Mouse (Mus musculus): ENCODE data around the gene Dop1a.

The Dop1a gene

DNA sequence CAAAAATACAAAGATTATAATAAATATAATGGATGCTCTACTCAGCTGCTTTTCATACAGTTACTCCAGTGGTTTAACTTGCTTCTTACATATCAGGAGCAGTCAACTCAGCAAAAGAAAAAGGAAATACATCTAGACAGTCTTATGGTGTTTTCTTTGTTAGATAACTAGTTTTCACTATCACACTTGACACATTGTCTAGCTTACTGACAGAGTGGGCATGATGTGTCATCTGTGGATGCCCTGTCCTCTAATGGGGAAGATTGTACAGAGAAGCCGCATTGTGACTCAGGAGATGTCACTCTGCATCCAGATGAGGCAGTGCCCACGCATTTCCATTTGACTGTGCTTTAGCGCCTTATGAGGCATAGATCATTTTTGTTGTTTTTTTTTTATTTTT, 32.1 kb downstream of the Dop1a start:
- DNase-seq (ENCODE audit: low read depth, low spot score): no peak

DNA sequence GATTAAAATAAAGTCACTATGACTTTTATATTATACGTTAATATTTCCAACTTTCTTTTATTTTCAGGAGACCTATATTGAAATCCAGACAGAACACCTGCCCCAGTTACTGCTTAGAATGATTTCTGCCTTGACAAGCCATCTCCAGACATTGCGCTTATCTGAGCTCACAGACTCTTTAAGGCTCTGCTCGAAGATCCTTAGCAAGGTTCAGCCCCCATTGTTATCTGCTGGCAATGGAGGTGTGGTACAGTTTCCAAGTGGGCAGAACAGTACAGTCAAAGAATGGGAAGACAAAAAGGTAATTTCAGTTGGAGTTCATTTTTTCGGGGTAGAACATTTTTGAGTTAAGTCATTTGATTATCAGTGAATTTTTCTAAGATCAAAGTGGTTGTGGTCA, 40.5 kb downstream of the Dop1a start:
- no peak for DNase-seq (ENCODE audit: low read depth, low spot score)

DNA sequence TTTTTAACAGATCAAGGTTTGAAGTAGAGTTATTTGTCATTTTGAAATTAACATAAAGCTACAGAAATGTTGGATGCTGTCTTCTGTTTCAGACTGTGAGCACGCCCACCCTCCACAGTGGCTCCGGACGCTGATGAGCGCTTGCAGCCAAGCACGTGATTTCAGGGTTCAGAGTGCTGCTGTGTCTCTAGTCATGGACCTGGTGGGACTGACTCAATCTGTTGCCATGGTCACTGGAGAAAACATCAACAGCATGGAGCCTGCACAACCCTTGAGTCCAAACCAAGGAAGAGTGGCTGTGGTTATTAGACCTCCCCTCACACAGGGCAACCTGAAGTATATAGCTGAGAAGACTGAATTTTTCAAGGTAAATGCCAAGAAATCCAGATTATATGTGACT, 46.8 kb downstream of the Dop1a start:
- DNase-seq (ENCODE audit: low read depth, low spot score): no peak

DNA sequence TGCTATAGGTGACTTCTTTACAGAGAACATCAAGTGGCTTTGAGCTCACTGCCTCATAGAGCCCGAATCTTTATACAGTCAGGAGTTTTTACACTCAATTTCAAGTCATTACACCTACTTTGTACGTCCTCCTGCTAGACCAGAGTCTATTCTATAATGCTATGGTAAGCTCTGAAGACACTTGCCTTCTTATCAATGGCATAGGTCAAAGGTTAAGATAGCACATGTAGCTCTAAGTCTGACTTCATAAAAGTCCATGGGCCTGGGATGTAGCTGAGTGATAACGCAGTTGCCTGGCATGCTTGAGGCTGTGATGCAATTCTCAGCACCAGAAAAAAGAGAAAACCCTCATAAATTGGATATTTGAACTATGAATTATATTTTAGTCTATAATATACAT, 47.4 kb downstream of the Dop1a start:
- no peak for DNase-seq (ENCODE audit: low read depth, low spot score)

DNA sequence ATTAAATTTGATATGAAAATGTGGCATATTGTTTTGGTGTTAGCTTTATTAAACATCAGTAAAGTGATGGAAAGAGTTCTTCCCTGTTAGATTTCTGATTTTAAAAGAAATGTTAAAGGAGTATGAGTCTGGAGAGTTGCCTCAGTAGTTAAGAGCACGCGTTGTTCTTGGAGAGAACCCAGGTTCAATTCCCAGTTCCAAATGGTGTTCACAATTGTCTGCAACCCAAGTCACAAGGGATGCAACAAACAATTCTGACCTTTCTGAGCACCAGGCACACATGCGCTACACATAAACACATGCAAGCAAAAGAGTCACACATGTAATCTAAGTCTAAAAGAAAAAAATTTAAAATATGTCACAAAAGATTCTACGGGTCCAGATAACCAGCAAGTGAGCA, 47.8 kb downstream of the Dop1a start:
- DNase-seq (ENCODE audit: low read depth, low spot score): no peak

DNA sequence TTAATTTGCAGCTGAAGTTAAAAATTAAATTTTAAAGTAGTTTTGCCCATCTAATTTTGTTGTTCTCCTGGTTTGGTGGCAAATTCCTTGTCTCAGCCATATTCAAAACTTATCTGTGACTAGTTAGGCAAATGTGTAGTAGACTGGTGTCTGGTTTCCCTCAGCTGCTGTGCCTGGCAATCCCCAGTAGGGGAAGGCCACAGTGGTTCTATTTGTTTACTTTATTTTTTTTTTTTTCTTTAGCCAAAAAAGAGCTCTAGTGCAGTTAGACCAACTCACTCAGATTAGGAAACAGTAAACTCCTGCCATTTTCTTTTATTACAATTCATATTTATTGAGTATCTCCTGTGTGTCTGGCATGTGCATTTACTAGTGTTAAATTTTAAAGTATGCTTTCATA, 55.4 kb downstream of the Dop1a start:
- no peak for DNase-seq (ENCODE audit: low read depth, low spot score)

DNA sequence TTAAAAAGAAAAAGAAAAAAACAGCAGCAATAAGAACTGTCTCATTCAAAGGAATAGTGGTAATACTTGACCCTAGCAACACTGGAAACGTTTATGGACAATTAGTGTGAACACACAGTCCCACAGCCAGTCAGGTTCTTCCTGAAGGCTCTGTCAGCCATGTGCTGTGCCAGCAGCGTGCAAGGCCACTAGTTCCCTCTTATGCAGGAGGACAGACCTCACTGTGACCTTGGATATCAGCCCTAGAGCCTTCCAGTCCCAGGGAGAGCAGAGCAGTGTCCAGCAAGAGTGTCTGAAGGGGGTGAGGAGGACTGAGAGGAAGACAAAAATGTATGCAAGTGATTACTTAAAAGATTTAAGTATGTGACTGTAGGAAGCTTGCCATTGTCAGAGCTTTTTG, 58.6 kb downstream of the Dop1a start:
- no peak for DNase-seq (ENCODE audit: low read depth, low spot score)

DNA sequence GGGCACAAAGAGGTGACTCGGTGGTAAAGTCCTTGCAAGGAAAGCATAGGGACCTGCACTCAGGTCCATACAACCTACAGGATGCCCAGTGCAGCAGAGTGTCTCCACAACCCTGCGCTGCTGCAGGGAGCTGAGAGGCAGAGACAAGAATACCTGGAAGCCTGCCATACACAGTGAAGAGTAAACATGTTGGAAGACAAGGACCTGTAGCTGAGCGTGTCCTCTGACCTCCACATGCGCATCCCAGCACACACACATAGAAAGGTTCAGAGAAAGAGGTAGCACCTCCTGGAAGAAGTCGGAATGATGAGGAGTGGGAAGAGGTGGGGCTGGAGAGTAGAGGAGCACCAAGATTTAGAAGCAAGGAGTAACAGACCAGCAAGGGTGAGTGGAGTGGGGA, 67.1 kb downstream of the Dop1a start:
- DNase-seq (ENCODE audit: low read depth, low spot score): no peak

DNA sequence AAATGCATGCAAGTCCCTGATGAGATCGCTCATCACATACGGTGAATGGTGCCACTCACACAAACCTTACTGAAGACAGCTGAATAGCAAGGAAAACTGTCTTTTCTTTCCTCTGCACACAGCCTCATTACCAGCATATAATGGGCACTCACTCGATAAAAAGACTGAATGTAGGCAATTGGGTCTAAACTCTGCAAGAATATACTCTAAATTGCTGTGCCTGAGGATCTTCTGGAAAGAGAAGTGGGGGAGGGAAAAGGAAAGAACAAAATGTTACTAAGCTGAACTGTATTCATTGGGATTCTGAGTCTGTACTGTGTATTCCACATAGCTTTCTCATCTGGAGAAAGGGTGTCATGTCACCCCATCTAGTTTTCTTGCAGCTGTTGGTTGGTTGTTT, 76.5 kb downstream of the Dop1a start:
- DNase-seq (ENCODE audit: low read depth, low spot score): no peak

DNA sequence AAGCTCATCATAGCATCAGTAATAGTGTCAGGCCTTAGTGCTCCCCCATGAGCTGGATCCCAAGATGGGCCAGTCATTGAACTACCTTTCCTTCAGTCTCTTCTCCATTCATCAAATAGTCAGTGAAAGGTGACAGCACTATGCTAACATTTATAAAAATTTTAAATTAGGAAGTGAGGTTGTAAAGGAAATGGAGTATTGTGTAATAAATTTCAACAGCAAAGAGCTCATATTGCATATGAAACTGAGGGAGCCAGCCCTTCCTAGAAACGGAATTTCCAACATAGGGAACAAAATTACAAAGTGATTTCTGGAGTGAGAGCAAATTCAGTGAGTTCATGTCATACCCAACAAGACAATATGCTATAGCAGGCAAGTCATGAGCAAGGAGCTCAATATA, 77.6 kb downstream of the Dop1a start:
- no peak for DNase-seq (ENCODE audit: low read depth, low spot score)

DNA sequence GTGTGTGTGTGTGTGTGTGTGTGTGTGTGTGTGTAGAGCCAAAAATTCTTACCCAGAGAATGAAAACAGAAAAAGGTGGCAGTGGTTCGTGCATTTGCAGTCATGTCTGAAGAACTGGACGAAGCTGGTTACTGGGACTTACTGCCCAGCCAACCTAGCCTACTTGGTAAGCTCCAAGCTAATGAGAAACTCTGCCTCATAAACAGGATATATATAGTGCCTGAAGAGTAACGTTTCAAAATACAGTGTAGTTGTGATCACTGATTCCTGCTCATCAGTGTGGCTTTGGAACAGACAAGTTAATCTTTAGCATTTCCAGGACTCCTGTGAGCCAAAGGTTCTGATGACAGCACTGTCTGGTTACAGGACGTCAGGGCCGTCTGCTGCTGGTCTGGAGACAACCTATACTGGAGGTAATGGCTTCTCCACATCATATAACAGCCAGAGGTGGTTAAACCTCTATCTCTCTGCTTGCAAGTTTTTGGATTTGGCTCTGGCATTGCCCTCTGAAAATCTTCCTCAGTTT, 82.7 kb downstream of the Dop1a start:
- DNase-seq (ENCODE audit: low read depth, low spot score): no peak

DNA sequence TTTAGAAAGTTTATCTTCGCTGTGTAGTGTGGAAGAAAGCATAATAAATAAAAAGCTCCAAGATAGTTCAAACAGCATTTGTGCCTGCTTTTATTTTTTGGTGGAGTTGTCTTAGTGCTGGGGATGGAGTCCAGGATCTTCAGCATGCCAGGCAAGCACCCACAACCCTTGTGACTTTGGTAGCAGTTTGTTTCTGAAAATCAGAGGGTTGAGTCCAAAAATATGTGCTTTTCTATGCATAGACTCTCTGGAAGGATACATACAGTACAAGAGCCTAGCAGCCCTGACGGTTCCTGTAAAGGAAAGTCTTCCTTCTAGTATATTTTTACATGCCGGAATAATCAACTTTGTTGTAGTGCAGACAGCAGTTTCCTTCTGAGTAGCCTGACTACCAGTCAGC, 83.8 kb downstream of the Dop1a start:
- DNase-seq (ENCODE audit: low read depth, low spot score): no peak

DNA sequence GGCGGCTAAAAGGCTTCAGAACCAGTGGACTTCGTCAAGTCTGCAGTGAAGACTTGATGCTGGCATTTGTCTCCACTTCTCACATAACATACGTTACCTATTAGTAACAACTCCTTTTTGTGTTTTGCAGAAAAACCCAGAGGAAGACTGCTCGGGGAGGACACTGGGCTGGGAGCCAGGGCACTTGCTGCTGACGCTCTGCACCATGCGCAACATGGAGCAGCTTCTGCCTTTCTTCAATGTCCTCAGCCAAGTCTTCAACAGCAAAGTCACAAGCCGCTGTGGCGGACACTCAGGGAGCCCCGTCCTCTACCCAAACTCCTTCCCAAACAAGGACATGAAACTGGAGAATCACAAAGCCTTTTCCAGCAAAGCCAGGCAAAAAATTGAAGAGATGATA, 86.9 kb downstream of the Dop1a start:
- DNase-seq (ENCODE audit: low read depth, low spot score): no peak

DNA sequence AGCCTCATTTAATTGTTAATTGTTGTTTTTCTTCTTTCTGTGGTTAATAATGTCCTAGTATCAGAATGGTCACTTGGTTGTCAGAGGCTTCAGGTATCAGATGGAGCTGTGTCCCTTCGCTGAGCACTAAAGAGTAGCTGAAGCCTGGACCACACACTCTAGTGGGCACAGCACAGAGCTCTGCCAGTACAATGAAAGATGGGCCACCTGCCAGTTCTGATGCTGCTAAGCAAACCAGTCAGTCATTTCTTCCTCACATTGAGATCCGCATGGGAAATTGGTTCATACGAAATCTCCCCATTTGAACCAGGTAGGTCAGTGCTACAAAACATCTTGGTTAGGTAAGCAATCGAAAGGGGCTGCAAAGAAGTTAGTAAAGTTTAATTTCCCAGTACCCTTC, 87.7 kb downstream of the Dop1a start:
- DNase-seq (ENCODE audit: low read depth, low spot score): no peak

DNA sequence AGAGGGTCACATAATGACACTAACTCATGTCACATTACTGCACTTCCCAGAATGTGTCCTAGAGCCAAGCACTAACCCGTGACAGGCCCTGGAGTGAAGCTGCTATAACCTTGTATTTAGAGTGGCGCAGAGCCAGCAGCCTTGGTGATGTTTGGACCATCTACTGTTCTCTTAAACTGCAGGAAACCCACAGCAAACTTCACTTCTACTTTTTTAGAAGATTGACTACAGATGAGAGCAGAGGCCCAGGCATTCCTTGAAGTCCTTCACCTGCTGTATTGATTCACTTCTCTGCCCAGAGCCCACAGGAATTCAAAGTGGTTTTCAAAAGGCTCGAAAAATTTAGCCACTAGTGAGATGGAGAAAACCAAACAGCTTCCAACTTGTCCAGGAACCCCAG, 93.6 kb downstream of the Dop1a start:
- DNase-seq (ENCODE audit: low read depth, low spot score): no peak

DNA sequence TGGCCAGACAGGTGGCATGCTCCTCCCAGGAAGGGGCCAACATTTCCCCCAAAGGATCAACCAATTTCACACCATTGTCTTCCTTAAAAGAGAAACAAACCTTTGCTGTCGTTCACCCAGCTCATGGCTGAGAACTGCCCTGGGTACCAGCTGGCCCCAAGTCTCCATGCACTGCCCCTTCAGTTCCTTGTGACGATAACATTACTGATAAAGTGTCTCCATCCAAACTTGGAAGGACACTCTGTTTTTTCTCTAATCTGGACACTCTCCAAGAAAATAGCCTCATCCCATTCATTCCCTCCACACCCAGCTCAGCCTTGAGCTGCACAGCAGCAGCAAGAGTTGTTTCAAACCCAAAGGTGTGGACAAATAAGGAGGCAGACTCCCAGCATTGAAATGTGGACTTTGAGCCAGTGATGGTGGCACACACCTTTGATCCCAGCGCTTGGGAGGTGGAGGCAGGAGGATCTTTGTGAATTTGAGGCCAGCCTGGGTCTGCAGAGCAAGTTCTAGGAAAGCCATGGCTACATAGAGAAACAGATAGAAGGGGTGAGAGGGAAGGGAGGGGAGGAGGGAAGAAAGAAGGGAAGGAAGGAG, 102.5 kb downstream of the Dop1a start:
- no peak for DNase-seq (ENCODE audit: low read depth, low spot score)

DNA sequence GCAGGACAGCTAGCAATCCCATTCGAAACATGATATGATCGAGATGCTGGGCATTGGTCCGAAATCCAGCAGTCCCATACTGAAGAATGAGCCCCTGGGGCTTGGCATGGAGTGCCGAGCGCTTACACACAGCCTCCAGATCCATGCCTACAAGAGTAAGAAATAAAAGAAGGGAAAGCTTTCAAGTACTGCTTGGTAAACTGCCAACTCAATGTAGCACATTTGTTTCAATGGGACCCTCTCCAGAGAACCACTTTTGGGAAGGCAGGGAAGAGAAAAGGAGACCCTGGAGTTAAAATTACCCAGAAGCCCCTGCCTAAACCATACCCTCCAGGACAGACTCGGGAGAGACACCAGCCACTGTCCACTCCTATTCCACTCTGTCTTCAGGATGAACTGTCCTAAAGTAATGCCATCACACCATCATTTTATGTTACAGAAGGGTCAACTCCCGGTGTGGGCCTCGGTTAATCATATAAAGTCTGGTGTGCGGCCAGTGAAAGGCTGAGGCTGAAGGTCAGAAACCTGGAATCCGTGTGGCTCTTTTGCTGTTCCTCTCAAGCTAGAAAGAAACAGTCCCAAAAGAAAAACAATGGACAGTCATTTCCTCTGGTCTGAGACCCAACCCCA, 103.4 kb downstream of the Dop1a start:
- DNase-seq (ENCODE audit: low read depth, low spot score): no peak

DNA sequence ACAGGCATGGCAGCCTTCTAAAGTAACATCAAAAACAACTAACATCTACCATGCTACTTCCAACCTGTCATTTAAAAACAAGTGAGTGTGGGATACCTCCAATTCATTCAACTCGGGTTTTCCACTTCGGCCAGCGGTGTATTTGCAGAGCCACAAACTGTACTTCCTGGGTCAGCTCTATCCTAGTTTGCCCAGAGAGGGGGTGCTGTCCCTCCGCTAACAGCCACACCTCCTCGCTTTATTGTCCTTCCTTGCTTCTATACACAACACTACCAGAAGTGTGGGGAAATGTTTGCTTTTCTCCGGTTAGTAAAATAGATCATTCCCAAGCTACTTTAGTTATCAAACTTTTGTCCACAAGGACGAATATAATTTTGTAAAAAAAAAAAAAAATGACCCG, 104.0 kb downstream of the Dop1a start:
- DNase-seq (ENCODE audit: low read depth, low spot score): no peak

DNA sequence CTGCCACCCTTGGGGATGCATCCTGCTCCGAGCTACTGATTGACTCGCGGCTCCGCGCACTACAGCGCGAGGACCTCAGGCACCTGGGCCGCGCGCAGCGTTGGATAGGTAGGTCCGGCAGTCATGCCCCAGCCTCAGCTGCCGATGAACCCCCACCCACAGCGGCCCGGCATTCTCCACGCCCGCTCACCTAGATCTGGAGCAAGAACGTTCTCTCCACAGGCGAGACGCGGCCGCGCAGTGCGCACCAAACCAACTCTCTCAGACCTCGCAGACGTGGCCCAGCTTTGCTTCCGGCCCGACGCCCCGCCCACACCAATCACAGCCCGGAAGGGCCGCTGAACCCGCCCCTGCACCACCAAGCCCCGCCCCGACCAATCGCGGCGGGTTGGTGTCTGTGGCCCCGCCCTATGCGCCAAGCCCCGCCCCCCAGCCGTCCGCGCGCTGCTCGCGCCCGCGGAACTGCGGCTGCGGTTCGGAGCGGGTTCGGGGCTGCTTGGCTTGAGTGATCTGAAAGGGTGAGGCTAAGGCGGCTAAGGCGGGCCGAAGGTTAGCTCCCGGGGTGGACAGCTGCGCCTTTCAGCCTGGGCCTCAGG, 104.7 kb downstream of the Dop1a start, which contains the start of the genes Pgm3 and Rwdd2a:
Gene Pgm3, minus strand, starts transcription at position 303 of the 596 bp plus-strand sequence.
Gene Rwdd2a, plus strand, starts transcription at position 452 of the 596 bp plus-strand sequence.
- DNase-seq (ENCODE audit: low read depth, low spot score): peak; percentile 82

DNA sequence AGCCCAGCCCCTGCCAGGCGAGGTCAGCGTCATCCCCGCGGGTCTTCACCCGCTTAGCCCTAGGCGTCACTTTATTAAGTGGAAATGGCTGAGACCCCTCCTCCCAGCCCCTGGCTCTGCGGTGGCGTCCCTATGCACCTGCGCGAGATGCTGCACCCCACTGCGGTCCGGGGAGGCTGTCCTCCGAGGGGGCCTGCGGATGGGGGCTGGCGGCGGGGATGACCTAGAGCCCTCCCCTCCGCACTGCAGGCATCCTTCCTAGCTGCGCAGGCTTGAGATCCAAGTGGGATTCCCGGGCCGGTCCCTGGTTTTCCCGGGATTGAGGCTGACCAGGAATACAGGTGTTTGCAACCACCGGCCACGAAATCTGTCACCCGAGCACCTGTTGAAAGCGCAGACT, 105.2 kb downstream of the Dop1a start:
- no peak for DNase-seq (ENCODE audit: low read depth, low spot score)

DNA sequence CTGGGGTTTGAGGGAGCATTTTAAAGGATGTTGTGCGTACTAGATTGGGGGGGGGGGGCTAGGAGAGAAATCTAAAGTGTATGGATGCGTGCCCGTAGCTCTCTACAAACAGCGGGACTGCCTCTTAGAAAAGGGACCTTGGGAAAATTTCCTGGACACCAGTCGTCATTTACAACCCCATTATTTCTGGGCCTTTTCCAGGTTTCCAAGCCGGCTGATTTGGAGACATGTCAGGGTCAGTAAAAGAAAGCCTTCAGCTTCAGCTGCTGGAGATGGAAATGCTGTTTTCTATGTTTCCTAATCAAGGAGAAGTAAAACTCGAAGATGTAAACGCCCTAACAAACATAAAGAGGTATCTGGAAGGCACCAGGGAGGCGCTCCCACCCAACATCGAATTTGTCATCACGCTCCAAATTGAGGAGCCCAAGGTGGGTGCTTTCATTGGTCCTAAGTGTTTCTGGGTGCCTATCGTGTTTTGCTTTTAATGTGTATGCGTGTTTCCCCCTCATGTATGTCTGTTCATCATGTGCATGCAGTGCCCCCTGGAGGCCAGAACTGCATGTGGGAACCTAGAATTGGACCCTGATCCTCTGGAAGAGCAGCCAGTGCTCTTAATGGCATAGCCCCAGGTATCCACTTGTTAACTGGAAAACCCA, 105.8 kb downstream of the Dop1a start:
- peak; percentile 61 for DNase-seq (ENCODE audit: low read depth, low spot score)

DNA sequence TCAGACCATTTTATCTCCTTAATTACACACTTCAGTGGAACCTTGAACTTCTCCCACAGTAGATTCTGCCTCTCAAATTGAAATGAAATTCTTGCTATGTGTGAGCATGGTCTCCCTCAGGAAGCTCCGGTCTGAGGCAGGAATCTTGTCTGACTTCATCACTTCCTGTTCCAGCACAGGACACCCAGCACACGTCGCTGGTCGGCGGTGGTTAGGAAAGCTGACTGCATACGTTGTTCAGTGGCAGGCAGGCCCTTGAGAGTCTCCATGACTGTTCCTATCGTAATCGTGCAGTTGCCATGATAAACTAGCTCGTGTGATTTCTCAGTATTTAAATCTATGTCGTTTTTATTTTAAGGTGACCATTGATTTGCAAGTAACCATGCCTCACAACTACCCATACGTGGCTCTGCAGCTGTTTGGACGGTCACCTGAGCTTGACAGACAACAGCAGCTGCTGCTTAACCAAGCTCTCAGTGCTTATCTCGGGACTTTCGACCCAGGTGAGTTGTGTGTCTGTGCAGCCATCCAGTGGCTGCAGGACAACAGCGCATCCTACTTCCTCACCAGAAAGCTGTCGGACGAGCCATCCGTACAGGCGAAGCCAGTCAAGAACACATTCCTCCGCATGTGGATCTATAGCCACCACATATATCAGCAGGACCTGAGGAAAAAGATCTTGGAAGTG, 106.8 kb downstream of the Dop1a start:
- DNase-seq (ENCODE audit: low read depth, low spot score): no peak

All from c-Kit-negative CD71-positive TER-119-positive erythroid progenitor cells, embryonic 14.5 days (primary cell).